Mouse (Mus musculus): ENCODE measurements at regions not wholly inside any gene's neighbourhood (a gene's known extent, or its start where the extent isn't known, plus 50 kb on each side); places are given as distances from the start of the nearest gene placed in this dataset.

DNA sequence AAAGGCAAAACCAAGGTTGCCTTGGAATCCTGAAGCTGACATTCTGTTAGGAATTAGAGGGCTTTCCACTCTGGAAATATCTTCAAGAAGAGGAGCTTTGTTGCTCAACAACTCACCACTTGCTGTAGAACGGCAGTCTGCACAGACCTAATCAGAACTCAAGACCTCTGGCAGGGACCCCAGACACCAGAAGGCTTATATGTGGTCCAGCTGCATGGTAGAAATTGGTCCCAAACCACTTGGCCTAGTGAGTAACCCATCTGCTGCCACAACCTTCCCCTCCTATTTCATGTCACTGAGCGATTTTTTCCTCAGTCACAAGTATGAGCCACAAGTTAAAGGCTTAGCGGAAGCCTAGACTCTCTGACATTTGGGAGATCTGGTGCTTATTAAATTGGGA is 105.2 kb upstream of the Adamts18 start:
- H3K9me3 ChIP-seq (replicated peaks; ENCODE audit: insufficient read depth, low read length): no peaks in the 10 kb centered on the region
- H3K79me2 ChIP-seq (ENCODE audit: control insufficient read depth, insufficient read depth, low read length, poor library complexity): no peaks in the 10 kb centered on the region
- H3K4me3 ChIP-seq (ENCODE audit: control insufficient read depth in 1 of 2, insufficient read depth in 1 of 2, low read depth in 2 of 2, low read length in 2 of 2): no peak overlapping the region
- no peak overlapping the region for H3K27ac ChIP-seq (ENCODE audit: control insufficient read depth, low read depth, low read length)
- H3K9ac ChIP-seq (ENCODE audit: control insufficient read depth, low read depth, low read length, poor library complexity, severe bottlenecking): no peak overlapping the region
- no peaks in the 10 kb centered on the region for H3K4me1 ChIP-seq (ENCODE audit: control insufficient read depth in 1 of 2, insufficient read depth in 2 of 2, low read length in 2 of 2)
- TF ChIP-seq UBTF (IDR thresholded peaks at IDR 0.05; ENCODE audit: borderline replicate concordance, insufficient read depth, low read depth, low read length): no peak
- TF ChIP-seq POLR2A (IDR thresholded peaks at IDR 0.05; ENCODE audit: control insufficient read depth in 1 of 2, insufficient read depth in 1 of 2, low read depth in 1 of 2, low read length in 2 of 2, poor library complexity in 1 of 2): no peak
- TF ChIP-seq E2F4 (IDR thresholded peaks at IDR 0.05; ENCODE audit: borderline replicate concordance, low read depth, low read length): no peak
- no peak for TF ChIP-seq SIN3A (IDR thresholded peaks at IDR 0.05; ENCODE audit: low read length)
- TF ChIP-seq TCF12 (IDR thresholded peaks at IDR 0.05; ENCODE audit: low read depth, low read length): no peak
- no peak for TF ChIP-seq POLR2AphosphoS5 (IDR thresholded peaks at IDR 0.05; ENCODE audit: borderline replicate concordance, low read depth, low read length)
- TF ChIP-seq BHLHE40 (IDR thresholded peaks at IDR 0.05; ENCODE audit: borderline replicate concordance, low read depth, low read length): no peak
- TF ChIP-seq ELF1 (IDR thresholded peaks at IDR 0.05; ENCODE audit: low read depth, low read length): no peak
- TF ChIP-seq NRF1 (IDR thresholded peaks at IDR 0.05; ENCODE audit: insufficient read depth, low read depth, low read length, poor library complexity, severe bottlenecking): no peak
- TF ChIP-seq JUND (IDR thresholded peaks at IDR 0.05; ENCODE audit: low read depth, low read length): no peak
- no peak for TF ChIP-seq CHD2 (IDR thresholded peaks at IDR 0.05; ENCODE audit: low read length)
- no peak for TF ChIP-seq MAX (IDR thresholded peaks at IDR 0.05; ENCODE audit: low read length)
- no peak for TF ChIP-seq ZC3H11A (IDR thresholded peaks at IDR 0.05; ENCODE audit: low read depth, low read length)
- H3K27me3 ChIP-seq (ENCODE audit: control insufficient read depth in 1 of 2, insufficient read depth in 2 of 2, low read length in 2 of 2): no peaks in the 10 kb centered on the region
- H3K36me3 ChIP-seq (ENCODE audit: control insufficient read depth in 1 of 2, insufficient read depth in 2 of 2, low read length in 2 of 2): no peaks in the 10 kb centered on the region
- no peak for DNase-seq (ENCODE audit: low read depth, low spot score)

DNA sequence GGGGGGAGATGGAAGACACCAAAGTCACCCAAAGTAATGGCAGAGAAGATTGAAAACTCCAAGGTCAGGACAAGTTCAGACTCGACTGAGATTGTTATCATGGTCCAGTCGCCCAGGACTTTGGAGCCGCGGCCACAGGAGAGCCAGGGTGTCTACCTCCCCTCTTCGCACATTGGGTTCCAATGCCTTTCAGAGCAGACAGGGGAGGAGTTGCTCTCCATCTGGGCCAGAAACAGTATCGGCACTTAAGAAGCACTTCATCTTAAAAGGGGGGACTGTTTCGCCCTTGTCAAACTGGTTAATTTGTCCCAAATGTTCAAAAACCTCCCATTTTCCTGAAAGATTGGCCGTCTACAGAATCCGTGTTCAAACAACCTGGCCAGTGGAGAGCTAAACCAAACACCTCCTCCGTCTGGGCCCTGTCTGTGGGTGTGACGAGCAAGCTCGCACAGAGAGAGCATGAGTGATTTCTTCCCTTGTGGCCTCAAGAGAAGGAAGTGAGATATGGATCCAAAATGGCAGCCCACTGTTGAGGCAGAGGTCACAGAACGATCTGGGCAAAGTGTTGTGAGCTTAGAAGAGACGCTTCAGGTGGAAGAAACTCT is 108.0 kb upstream of the Adamts18 start:
- Histone ChIP-seq H3K79me2 (ENCODE audit: control insufficient read depth, insufficient read depth, low read length, poor library complexity) (no peaks in the 10 kb centered on the region), H3K9me3 (replicated peaks; ENCODE audit: insufficient read depth, low read length) (no peaks in the 10 kb centered on the region), H3K27ac (ENCODE audit: control insufficient read depth, low read depth, low read length) (no peak overlapping the region), H3K27me3 (ENCODE audit: control insufficient read depth in 1 of 2, insufficient read depth in 2 of 2, low read length in 2 of 2) (no peaks in the 10 kb centered on the region), H3K9ac (ENCODE audit: control insufficient read depth, low read depth, low read length, poor library complexity, severe bottlenecking) (no peak overlapping the region), H3K36me3 (ENCODE audit: control insufficient read depth in 1 of 2, insufficient read depth in 2 of 2, low read length in 2 of 2) (no peaks in the 10 kb centered on the region), H3K4me1 (ENCODE audit: control insufficient read depth in 1 of 2, insufficient read depth in 2 of 2, low read length in 2 of 2) (no peaks in the 10 kb centered on the region), H3K4me3 (ENCODE audit: control insufficient read depth in 1 of 2, insufficient read depth in 1 of 2, low read depth in 2 of 2, low read length in 2 of 2) (no peak overlapping the region)
- DNase-seq (ENCODE audit: low read depth, low spot score): no peak
- TF ChIP-seq GABPA (IDR thresholded peaks at IDR 0.05; ENCODE audit: low read depth, low read length): no peak
- no peak for TF ChIP-seq POLR2AphosphoS5 (IDR thresholded peaks at IDR 0.05; ENCODE audit: borderline replicate concordance, low read depth, low read length)
- TF ChIP-seq ZMIZ1 (IDR thresholded peaks at IDR 0.05; ENCODE audit: low read depth, low read length): no peak
- TF ChIP-seq POLR2AphosphoS2 (IDR thresholded peaks at IDR 0.05; ENCODE audit: low read length): no peak
- no peak for TF ChIP-seq TCF12 (IDR thresholded peaks at IDR 0.05; ENCODE audit: low read depth, low read length)
- TF ChIP-seq KAT2A (conservative IDR thresholded peaks at IDR 0.05; ENCODE audit: low read depth, low read length): no peak
- no peak for TF ChIP-seq EP300 (IDR thresholded peaks at IDR 0.05; ENCODE audit: low read depth in 1 of 2, low read length in 2 of 2)
- TF ChIP-seq GATA1 (IDR thresholded peaks at IDR 0.05; ENCODE audit: low read depth, low read length): no peak

All from MEL (cell line).